In genomic region chr7:144444788-144445187, GRCm38 (mm10) we compare ENCODE assay signal across 16 mouse cellular contexts. TPM values are rescaled to one million over a fixed set of nuclear protein-coding genes. Genes with fewer than 3 reads are reported as not detected.
A peak's percentile ranks its signal among the peaks of the same experiment; 100 is the strongest.
DNase-seq lines count a peak whose midpoint lies in the region; ATAC-seq lines count a peak whose summit lies in the region.
"Had no signal": no experiment of that assay in that cellular context is flagged by ENCODE, and none has a peak within 500 bp of the region (broad histone marks: within the 10 kb centered on the region; RNA-seq: fewer than 3 reads in every experiment).

No protein-coding gene starts in this region.

- peak; percentile 84 for DNase-seq in CD4-positive, CD25-positive, alpha-beta regulatory T cell, adult 2 months (ENCODE audit: low read depth, low spot score)
- DNase-seq in spleen, adult 18-20 months: peak; percentile 67 to 69
- DNase-seq in thymus, postnatal 25 days: peak; percentile 61
- no peak for DNase-seq in adrenal gland, postnatal 25 days
- no peak for DNase-seq in left cerebral cortex, postnatal 25 days (ENCODE audit: low spot score in 2 of 2)
- no peak for DNase-seq in adrenal gland, adult 18-20 months (ENCODE audit: low spot score in 2 of 2)
- DNase-seq: adrenal gland, postnatal 10 days; cerebellum, adult 8-10 months; embryo, embryonic 11 days; heart, adult 11 months; kidney, adult 9 months; right cerebral cortex, postnatal 14 days had no signal

- intact Hi-C loops in left cerebral cortex, postnatal 25 days (cut with DNase I): no loop called here

- peak; percentile 96 for ATAC-seq in activated CD4-positive, CD25-positive, alpha-beta regulatory T cell, adult 4 months
- ATAC-seq: forebrain, embryonic 13.5 days; liver, embryonic 12.5 days; midbrain, embryonic 13.5 days had no signal

RNA-seq across cellular contexts. Expression of gene Cttn, which starts 26.0 kb away (rescaled TPM):
- polyA plus RNA-seq in activated CD4-positive, CD25-positive, alpha-beta regulatory T cell, adult 4 months (2017; shearing (Covaris generic)): 1 to 10 TPM; 2.8 to 4.2 TPM
- total RNA-seq in adrenal gland, postnatal 25 days (2021): 218 and 274 TPM in 2 replicates
- total RNA-seq in left cerebral cortex, postnatal 25 days (2021): 100 to 1,000 TPM; 102 to 103 TPM
- total RNA-seq in adrenal gland, adult 18-20 months (2021): 100 to 1,000 TPM; 168 to 229 TPM

Comparison
In these comparisons a context has a peak if more than half of its experiments do, and no peak if none do; other contexts are left out.
1. DNase-seq: peak in CD4-positive, CD25-positive, alpha-beta regulatory T cell, adult 2 months (single experiment), spleen, adult 18-20 months (2 of 2) and thymus, postnatal 25 days (single experiment); none in adrenal gland, postnatal 25 days (single experiment), left cerebral cortex, postnatal 25 days (0 of 2) and adrenal gland, adult 18-20 months (0 of 2).